Mouse (Mus musculus) CH12.LX (cell line): Measurements from ENCODE around the gene Hsdl2. TPM values are rescaled to one million over a fixed set of nuclear protein-coding genes. Genes with fewer than 3 reads are reported as not detected.

ENCODE experiments used
- DNase-seq: peaks from one replicate; pipeline ENCODE4 v3.0.0-alpha.2; 2013; ENCODE audit errors: extremely low read depth
- H3K27ac ChIP-seq: 2 replicates; pipeline ENCODE4 v1.5.1; 2012; ENCODE audit warnings: low read depth, mild to moderate bottlenecking, control low read depth, moderate library complexity; ENCODE audit not compliant: insufficient read depth
- H3K27me3 ChIP-seq: replicated peaks from 2 replicates; pipeline ENCODE3; 2012; ENCODE audit warnings: inconsistent platforms
- H3K36me3 ChIP-seq, 2 experiments: replicated peaks in 1 of 2; 2 replicates each; pipeline versions ENCODE3 to v1.6.1; 2012; ENCODE audit warnings: inconsistent platforms in 1 of 2, low read length in 1 of 2, mild to moderate bottlenecking in 1 of 2, mixed read lengths in 1 of 2, moderate library complexity in 1 of 2; ENCODE audit not compliant: control insufficient read depth in 1 of 2, insufficient read depth in 1 of 2
- H3K4me1 ChIP-seq, 2 experiments: 2 replicates each; pipeline ENCODE4 v1.6.1; 2012; ENCODE audit warnings: inconsistent platforms in 1 of 2, moderate library complexity in 1 of 2; ENCODE audit not compliant: insufficient read depth in 2 of 2, control insufficient read depth in 1 of 2
- H3K4me2 ChIP-seq: 2 replicates; pipeline ENCODE4 v1.6.1; 2012; ENCODE audit warnings: low read depth, mild to moderate bottlenecking, control low read depth; ENCODE audit not compliant: poor library complexity, insufficient read depth, severe bottlenecking
- H3K4me3 ChIP-seq, 3 experiments: fragments of 150-350 bp in 1 of 3; sonication (generic) in 1 of 3; replicated peaks in 1 of 3; 2 replicates each; pipeline versions ENCODE3 to v1.5.1; 2011 to 2012; ENCODE audit warnings: low read depth in 2 of 3, low read length in 2 of 3, mild to moderate bottlenecking in 2 of 3, moderate library complexity in 2 of 3, control low read depth in 1 of 3, improper control_type of control experiment in 1 of 3, inconsistent platforms in 1 of 3, mixed read lengths in 1 of 3; ENCODE audit not compliant: poor library complexity in 1 of 3
- H3K79me2 ChIP-seq: replicated peaks from 2 replicates; pipeline ENCODE4 v1.6.1; 2012; ENCODE audit warnings: mild to moderate bottlenecking, moderate library complexity; ENCODE audit not compliant: control insufficient read depth, poor library complexity, insufficient read depth, severe bottlenecking; ENCODE audit errors: extremely low read depth
- H3K9ac ChIP-seq: 2 replicates; pipeline ENCODE4 v1.6.1; 2012; ENCODE audit warnings: low read depth, mild to moderate bottlenecking, control low read depth, moderate library complexity; ENCODE audit not compliant: insufficient read depth
- H3K9me3 ChIP-seq: replicated peaks from 2 replicates; pipeline ENCODE3; 2012; ENCODE audit warnings: low read length, inconsistent platforms, mixed read lengths
- BHLHE40 ChIP-seq: IDR thresholded peaks from 2 replicates; pipeline ENCODE4 v1.6.1; 2011; ENCODE audit warnings: mild to moderate bottlenecking, low read depth, low read length, improper control_type of control experiment
- CHD1 ChIP-seq: IDR thresholded peaks from 2 replicates; pipeline ENCODE4 v1.6.1; 2012; ENCODE audit warnings: low read depth, low read length, improper control_type of control experiment, inconsistent platforms
- ETS1 ChIP-seq: conservative IDR thresholded peaks from 2 replicates; pipeline ENCODE4 v1.6.1; 2012; ENCODE audit warnings: low read depth, mild to moderate bottlenecking, inconsistent platforms, low read length, improper control_type of control experiment, moderate library complexity
- HCFC1 ChIP-seq: IDR thresholded peaks from 2 replicates; pipeline ENCODE4 v1.6.1; 2012; ENCODE audit warnings: low read depth, mild to moderate bottlenecking, inconsistent platforms, low read length, improper control_type of control experiment
- JUN ChIP-seq: IDR thresholded peaks from 2 replicates; pipeline ENCODE4 v1.6.1; 2011; ENCODE audit warnings: low read depth, mild to moderate bottlenecking, low read length, improper control_type of control experiment, moderate library complexity; ENCODE audit not compliant: insufficient read depth
- JUND ChIP-seq: conservative IDR thresholded peaks from 2 replicates; pipeline ENCODE4 v1.6.1; 2011; ENCODE audit warnings: low read depth, low read length, improper control_type of control experiment
- KAT2A ChIP-seq: IDR thresholded peaks from 2 replicates; pipeline ENCODE4 v1.6.1; 2012; ENCODE audit warnings: low read length, improper control_type of control experiment, inconsistent platforms; ENCODE audit not compliant: insufficient replicate concordance
- MAFK ChIP-seq: IDR thresholded peaks from 2 replicates; pipeline ENCODE4 v1.6.1; 2011; ENCODE audit warnings: low read length, improper control_type of control experiment; ENCODE audit not compliant: insufficient replicate concordance
- MEF2A ChIP-seq: IDR thresholded peaks from 2 replicates; pipeline ENCODE4 v1.6.1; 2014; ENCODE audit warnings: low read depth, mild to moderate bottlenecking, inconsistent platforms, low read length, improper control_type of control experiment, borderline replicate concordance
- NRF1 ChIP-seq: IDR thresholded peaks from 2 replicates; pipeline ENCODE4 v1.6.1; 2014; ENCODE audit warnings: low read depth, mild to moderate bottlenecking, inconsistent platforms, low read length, improper control_type of control experiment, moderate library complexity
- POLR2A ChIP-seq: IDR thresholded peaks from 2 replicates; pipeline ENCODE4 v1.6.1; 2011; ENCODE audit warnings: low read depth, mild to moderate bottlenecking, improper control_type of control experiment, low read length
- POLR2AphosphoS2 ChIP-seq: IDR thresholded peaks from 2 replicates; pipeline ENCODE4 v1.6.1; 2011; ENCODE audit warnings: low read depth, low read length, improper control_type of control experiment
- USF1 ChIP-seq: IDR thresholded peaks from 2 replicates; pipeline ENCODE4 v1.6.1; 2014; ENCODE audit warnings: low read depth, mild to moderate bottlenecking, inconsistent platforms, low read length, improper control_type of control experiment
- ZC3H11A ChIP-seq: IDR thresholded peaks from 2 replicates; pipeline ENCODE4 v1.6.1; 2012; ENCODE audit warnings: low read depth, mild to moderate bottlenecking, inconsistent platforms, low read length, improper control_type of control experiment
- ZKSCAN1 ChIP-seq: IDR thresholded peaks from 2 replicates; pipeline ENCODE4 v1.6.1; 2012; ENCODE audit warnings: low read depth, inconsistent platforms, low read length, improper control_type of control experiment, borderline replicate concordance
- ZNF384 ChIP-seq: IDR thresholded peaks from 2 replicates; pipeline ENCODE4 v1.6.1; 2012; ENCODE audit warnings: low read depth, low read length, improper control_type of control experiment, inconsistent platforms
- dilution Hi-C: fragments of 300-500 bp; cut with MboI; formaldehyde crosslinking; loops from 2 replicates; pipeline ENCODE4 v1.14.3; 2020; ENCODE audit warnings: low sequenced_read_pairs; ENCODE audit not compliant: extremely low pct_unique_long_range_greater_than_20kb, extremely low pct_ligation_motif_present
- in situ Hi-C: fragments of 300-500 bp; cut with MboI; formaldehyde crosslinking; loops from 3 replicates; pipeline ENCODE4 v1.14.3; 2019; ENCODE audit warnings: low sequenced_read_pairs, low pct_ligation_motif_present, low pct_unique_long_range_greater_than_20kb, mixed read lengths
- polyA plus RNA-seq: library from polyadenylated mRNA; unstranded; fragments of >175 nt; gene quantifications from 2 replicates; pipeline ENCODE4 v1.2.1, GENCODE M21; 2012; ENCODE audit warnings: low read depth; ENCODE audit not compliant: insufficient read length
- total RNA-seq, 2 experiments: library from RNA; depleted of rRNA; stranded (reverse); fragments of 300-350 nt in 1 of 2; fragments of >200 nt in 1 of 2; gene quantifications; 2 replicates each; pipeline ENCODE4 v1.2.3; 2012 to 2014

The Hsdl2 gene
- total and polyA plus RNA-seq, 3 experiments, result 7.0 to 10.4 (median 9.7) TPM

GRCm38 (mm10) chr4:59565571-59566188 is 15.7 kb upstream of the Hsdl2 start:
- Histone ChIP-seq H3K9ac (no peak overlapping the region), H3K4me2 (no peak overlapping the region), H3K9me3 (no peaks in the 10 kb centered on the region), H3K4me3 (no peak overlapping the region), H3K36me3 (no peaks in the 10 kb centered on the region), H3K79me2 (no peaks in the 10 kb centered on the region), H3K4me1 (peaks cover 0 to 15% of the 10 kb centered on the region in 2 experiments; a peak in 2 of 4 replicates), H3K27me3 (no peaks in the 10 kb centered on the region), H3K27ac (no peak overlapping the region)
- dilution Hi-C loops (no loop called here), in situ Hi-C loops (loop anchor here (5.0 kb wide), 1 partner anchor 198 kb away; no protein-coding TSS in a partner anchor)
- no peak for TF ChIP-seq POLR2AphosphoS2
- no peak for TF ChIP-seq ZC3H11A
- no peak for TF ChIP-seq POLR2A
- no peak for TF ChIP-seq BHLHE40
- TF ChIP-seq JUND, result no peak
- TF ChIP-seq MEF2A, result no peak
- no peak for TF ChIP-seq MAFK
- no peak for TF ChIP-seq ZNF384
- TF ChIP-seq CHD1, result no peak
- no peak for TF ChIP-seq ETS1
- no peak for TF ChIP-seq USF1
- TF ChIP-seq JUN, result no peak
- TF ChIP-seq KAT2A, result no peak
- no peak for TF ChIP-seq NRF1
- DNase-seq, result no peak

- Histone ChIP-seq H3K9me3 (no peaks in the 10 kb centered on the region), H3K27me3 (no peaks in the 10 kb centered on the region), H3K4me2 (no peak overlapping the region), H3K9ac (no peak overlapping the region), H3K4me1 (peaks cover 0 to 15% of the 10 kb centered on the region in 2 experiments; a peak in 2 of 4 replicates), H3K27ac (no peak overlapping the region), H3K4me3 (no peak overlapping the region)
- dilution Hi-C loops, result no loop called here
- DNase-seq, result no peak
- TF ChIP-seq ZKSCAN1 (no peak), HCFC1 (no peak), MEF2A (no peak)
- TF ChIP-seq, all 38 proteins: peak for 0
- no peaks in the 10 kb centered on the region for H3K36me3 ChIP-seq
- in situ Hi-C loops, result loop anchor here (5.0 kb wide), 1 partner anchor 200 kb away; no protein-coding TSS in a partner anchor
- no peaks in the 10 kb centered on the region for H3K79me2 ChIP-seq
Observed at GRCm38 (mm10) chr4:59567576-59568260, 13.6 kb upstream of the Hsdl2 start.
